In the genomic region with DNA sequence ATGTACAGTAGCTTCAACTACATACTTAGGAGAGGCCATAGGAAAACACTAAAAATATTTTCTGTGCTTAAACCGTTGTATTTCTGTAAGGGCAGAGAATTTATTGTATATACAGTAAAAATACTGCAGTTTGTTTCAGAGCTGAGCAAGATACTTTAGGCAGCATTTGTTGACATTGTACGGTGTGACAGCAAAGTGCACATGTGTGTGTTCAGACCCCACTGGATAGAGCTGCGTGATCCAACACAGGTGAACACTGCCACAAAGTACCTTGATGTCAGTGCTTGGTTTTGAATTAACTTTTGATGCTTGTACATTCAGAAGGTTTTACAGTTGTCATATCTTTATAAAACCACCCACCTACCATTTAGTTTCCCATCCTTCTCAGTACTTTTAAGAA, we compare ENCODE assay signal across 16 mouse cellular contexts.
"Had no signal": no experiment of that assay in that cellular context is flagged by ENCODE, and none has a peak within 500 bp of the region (broad histone marks: within the 10 kb centered on the region; RNA-seq: fewer than 3 reads in every experiment).

No protein-coding gene starts in this region.

- H3K9ac ChIP-seq: neural tube, embryonic 13.5 days; neural tube, embryonic 15.5 days; stomach, embryonic 15.5 days had no signal

- H3K4me3 ChIP-seq: neural tube, embryonic 13.5 days; neural tube, embryonic 15.5 days; stomach, embryonic 15.5 days had no signal

- H3K27ac ChIP-seq: neural tube, embryonic 13.5 days; neural tube, embryonic 15.5 days; stomach, embryonic 15.5 days; stomach, postnatal 0 days had no signal

- H3K4me1 ChIP-seq: stomach, embryonic 15.5 days had no signal

- H3K4me2 ChIP-seq: neural tube, embryonic 13.5 days; neural tube, embryonic 15.5 days; stomach, embryonic 15.5 days had no signal

- H3K27me3 ChIP-seq: neural tube, embryonic 13.5 days; neural tube, embryonic 15.5 days; stomach, embryonic 15.5 days had no signal

- H3K9me3 ChIP-seq: neural tube, embryonic 13.5 days; neural tube, embryonic 15.5 days; stomach, embryonic 15.5 days had no signal

- DNase-seq: retina, postnatal 1 day; right cerebral cortex, adult 18-20 months; right cerebral cortex, postnatal 14 days; right cerebral cortex, postnatal 25 days; right cerebral cortex, postnatal 4 days; spleen, adult 18-20 months; thymus, adult 18-20 months; thymus, adult 2 months; thymus, postnatal 14 days; thymus, postnatal 25 days; thymus, postnatal 36 days; thymus, postnatal 4 days had no signal
